Mouse (Mus musculus) intestine, embryonic 15.5 days (tissue): ENCODE data around the gene Rnd2. TPM values are rescaled to one million over a fixed set of nuclear protein-coding genes. Genes with fewer than 3 reads are reported as not detected.

Experiments used
- ATAC-seq: fragments of 200-750 bp; cut with Nextera tagmentation; 2 replicates; pipeline ENCODE4 v1.8.0; 2017; ENCODE audit warnings: moderate TSS enrichment, moderate library complexity
- H3K27ac ChIP-seq: fragments of 300-500 bp; sonication (generic); 2 replicates; pipeline ENCODE4 v1.5.1; 2015; ENCODE audit warnings: mild to moderate bottlenecking, inconsistent platforms
- H3K27me3 ChIP-seq: fragments of 300-500 bp; sonication (generic); replicated peaks from 2 replicates; pipeline ENCODE4 v1.6.1; 2015; ENCODE audit warnings: inconsistent platforms
- H3K36me3 ChIP-seq: fragments of 300-500 bp; sonication (generic); 2 replicates; pipeline ENCODE4 v1.6.1; 2015; ENCODE audit warnings: inconsistent platforms
- H3K4me1 ChIP-seq: fragments of 300-500 bp; sonication (generic); replicated peaks from 2 replicates; pipeline ENCODE4 v1.6.1; 2015; ENCODE audit warnings: inconsistent platforms
- H3K4me2 ChIP-seq: fragments of 300-500 bp; sonication (generic); replicated peaks from 2 replicates; pipeline ENCODE4 v1.6.1; 2015; ENCODE audit warnings: mild to moderate bottlenecking, inconsistent platforms
- H3K4me3 ChIP-seq: fragments of 300-500 bp; sonication (generic); replicated peaks from 2 replicates; pipeline ENCODE4 v1.5.1; 2015; ENCODE audit warnings: inconsistent platforms
- H3K9ac ChIP-seq: fragments of 300-500 bp; sonication (generic); 2 replicates; pipeline ENCODE4 v1.6.1; 2015; ENCODE audit warnings: inconsistent platforms
- H3K9me3 ChIP-seq: fragments of 300-500 bp; sonication (generic); 2 replicates; pipeline ENCODE4 v1.6.1; 2016; ENCODE audit warnings: inconsistent platforms
- WGBS: fragments of 180-500 bp; shearing (Covaris S2); methylation state at CpG from one replicate; pipeline ENCODE4 v1.1.7; 2015; 5-methylcytosine and 5-hydroxymethylcytosine counted together
- polyA plus RNA-seq: library from polyadenylated mRNA; unstranded; fragments of >200 nt; fragmentation: Nextera tagmentation; extraction: Ambion mirVana; gene quantifications from 2 replicates; pipeline ENCODE4 v1.2.1, GENCODE M21; 2015

Gene Rnd2
- polyA plus RNA-seq, 1 experiment from 2014 or later = 23.7 TPM

DNA sequence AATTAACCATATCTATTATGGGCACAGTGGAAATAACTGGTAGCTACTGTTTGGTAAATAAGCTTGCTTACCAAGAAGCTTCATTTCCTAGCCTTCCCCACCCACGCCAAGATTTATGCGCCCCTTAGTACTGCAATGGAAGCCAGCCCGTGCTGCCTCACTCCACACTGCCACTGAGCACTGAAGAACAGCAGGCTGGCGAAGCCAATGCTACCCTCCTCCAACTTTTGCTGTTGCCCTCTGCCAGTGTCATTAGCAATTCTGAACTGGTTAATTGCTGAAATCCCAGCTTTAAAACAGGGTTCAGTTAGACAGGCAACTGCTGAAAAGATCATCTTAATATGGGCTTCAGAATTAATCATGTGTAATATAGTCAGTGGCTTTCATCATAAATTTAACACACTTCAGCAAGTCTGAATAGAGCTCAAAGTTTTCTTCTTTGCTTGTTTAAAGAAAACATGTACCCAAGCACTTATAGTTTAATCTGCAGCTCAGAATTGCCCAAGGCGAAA is 41.5 kb downstream of the Rnd2 start:
- no peak for ATAC-seq
- Histone ChIP-seq H3K4me2 (no peak overlapping the region), H3K36me3 (peaks cover 9% of the 10 kb centered on the region), H3K9me3 (no peaks in the 10 kb centered on the region), H3K27ac (no peak overlapping the region), H3K9ac (no peak overlapping the region), H3K4me1 (no peaks in the 10 kb centered on the region), H3K4me3 (no peak overlapping the region), H3K27me3 (no peaks in the 10 kb centered on the region)
- 90% methylated on average over 5 of the region's 5 CpGs for WGBS

DNA sequence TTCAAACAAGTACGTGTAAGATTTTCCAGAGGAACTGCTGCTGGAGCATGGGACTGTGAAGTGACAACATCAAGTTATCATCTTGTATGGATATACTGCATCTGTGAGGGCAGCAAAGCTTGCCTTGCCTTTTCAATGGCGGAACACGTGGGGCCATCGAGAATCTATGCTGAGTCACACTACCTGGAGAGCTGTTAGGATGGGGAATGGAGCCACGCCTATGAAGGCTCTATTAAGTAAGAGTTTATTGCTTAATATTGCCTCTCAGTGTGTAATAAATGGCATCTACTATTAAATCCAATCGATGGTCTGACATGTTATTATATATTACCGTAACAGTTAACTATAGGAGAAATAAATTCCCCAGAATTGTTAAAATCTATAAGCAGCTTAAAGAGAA is 42.3 kb downstream of the Rnd2 start:
- H3K4me1 ChIP-seq = no peaks in the 10 kb centered on the region
- peak; percentile 51; the same call in 1 of the 2 replicates for ATAC-seq
- H3K9ac ChIP-seq = no peak overlapping the region

GRCm38 (mm10) chr11:101518937-101519336 is 54.1 kb downstream of the Rnd2 start:
- Histone ChIP-seq H3K4me2 (no peak overlapping the region), H3K9ac (no peak overlapping the region), H3K27ac (no peak overlapping the region), H3K27me3 (no peaks in the 10 kb centered on the region), H3K4me1 (no peaks in the 10 kb centered on the region), H3K36me3 (peaks cover 6% of the 10 kb centered on the region; the same call in 1 of the 2 replicates), H3K9me3 (no peaks in the 10 kb centered on the region), H3K4me3 (no peak overlapping the region)
- no peak for ATAC-seq
- 79% methylated on average over 5 of the region's 5 CpGs for WGBS

More for the DNA sequence above, 42.3 kb downstream of the Rnd2 start:
- Histone ChIP-seq H3K27ac (no peak overlapping the region), H3K36me3 (peaks cover 9% of the 10 kb centered on the region), H3K4me3 (no peak overlapping the region), H3K4me2 (no peak overlapping the region), H3K9me3 (no peaks in the 10 kb centered on the region), H3K27me3 (no peaks in the 10 kb centered on the region)
- 81% methylated on average over 7 of the region's 7 CpGs for WGBS

DNA sequence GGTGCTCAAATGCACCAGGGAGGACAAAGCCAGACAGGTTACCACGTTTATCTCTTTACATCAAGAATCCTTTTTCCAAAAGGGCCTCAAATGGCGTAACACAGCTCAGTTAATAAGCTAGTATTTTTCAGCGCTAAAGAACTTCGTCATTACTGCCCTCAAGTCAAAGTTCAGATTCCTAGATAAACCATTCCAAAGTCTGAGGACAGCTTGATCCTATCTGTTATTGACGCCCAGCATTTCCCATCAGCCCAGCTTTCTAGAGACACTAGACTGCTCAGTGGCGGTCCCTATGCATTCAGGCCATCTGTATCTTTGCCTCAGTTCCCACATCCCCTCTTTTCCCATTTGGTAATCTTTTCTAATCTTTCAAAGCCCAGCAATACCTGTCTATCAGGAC is 54.6 kb downstream of the Rnd2 start:
- Histone ChIP-seq H3K27me3 (no peaks in the 10 kb centered on the region), H3K4me1 (no peaks in the 10 kb centered on the region), H3K4me3 (no peak overlapping the region), H3K9ac (no peak overlapping the region), H3K27ac (no peak overlapping the region), H3K4me2 (no peak overlapping the region), H3K9me3 (no peaks in the 10 kb centered on the region), H3K36me3 (peaks cover 6% of the 10 kb centered on the region; the same call in 1 of the 2 replicates)
- WGBS = 77% methylated on average over 6 of the region's 6 CpGs
- ATAC-seq = no peak; the same call in 1 of the 2 replicates

Other genes with a start within 250 kb of the Rnd2 start
- gene Ezh1, start 238.5 kb upstream of the Rnd2 start, polyA plus RNA-seq = 16.0 and 16.3 TPM in 2 replicates
- gene Ramp2, start 219.0 kb upstream of the Rnd2 start, polyA plus RNA-seq = 98.5 and 114 TPM in 2 replicates
- 135 and 142 TPM in 2 replicates for gene Vps25, start 211.3 kb upstream of the Rnd2 start, polyA plus RNA-seq
- 12.3 and 12.7 TPM in 2 replicates for gene Wnk4, start 204.4 kb upstream of the Rnd2 start, polyA plus RNA-seq
- gene Cntd1, start 186.0 kb upstream of the Rnd2 start, polyA plus RNA-seq = 0.72 and 1.1 TPM in 2 replicates
- gene Coa3, start 185.9 kb upstream of the Rnd2 start, polyA plus RNA-seq = 250 and 261 TPM in 2 replicates
- 132 and 143 TPM in 2 replicates for gene Becn1, start 162.7 kb upstream of the Rnd2 start, polyA plus RNA-seq
- 137 and 147 TPM in 2 replicates for gene Psme3, start 148.8 kb upstream of the Rnd2 start, polyA plus RNA-seq
- gene Aoc2, start 139.9 kb upstream of the Rnd2 start, polyA plus RNA-seq = 1.2 and 1.3 TPM in 2 replicates
- 2.1 and 2.7 TPM in 2 replicates for gene Aoc3, start 134.4 kb upstream of the Rnd2 start, polyA plus RNA-seq
- 0.30 and 0.39 TPM in 2 replicates for gene G6pc, start 97.4 kb upstream of the Rnd2 start, polyA plus RNA-seq
- gene Aarsd1, start 47.4 kb upstream of the Rnd2 start, polyA plus RNA-seq = 60.1 and 63.3 TPM in 2 replicates
- 7.3 and 10.6 TPM in 2 replicates for gene Gm27029, start 40.2 kb upstream of the Rnd2 start, polyA plus RNA-seq
- 16.9 and 17.3 TPM in 2 replicates for gene Rundc1, start 39.9 kb upstream of the Rnd2 start, polyA plus RNA-seq
- 11.7 TPM in 2 replicates for gene Ptges3l, start 39.7 kb upstream of the Rnd2 start, polyA plus RNA-seq
- 322 and 353 TPM in 2 replicates for gene Rpl27, start 22.7 kb upstream of the Rnd2 start, polyA plus RNA-seq
- 23.9 and 24.5 TPM in 2 replicates for gene Ifi35, start 16.6 kb upstream of the Rnd2 start, polyA plus RNA-seq
- gene Vat1, start 1.2 kb downstream of the Rnd2 start, polyA plus RNA-seq = 69.7 and 70.0 TPM in 2 replicates
- 8.4 and 10.2 TPM in 2 replicates for gene Brca1, start 87.0 kb downstream of the Rnd2 start, polyA plus RNA-seq
- 57.0 and 61.2 TPM in 2 replicates for gene Nbr1, start 87.2 kb downstream of the Rnd2 start, polyA plus RNA-seq
- 21.6 and 22.0 TPM in 2 replicates for gene Tmem106a, start 117.2 kb downstream of the Rnd2 start, polyA plus RNA-seq
- not detected in 2 replicates for gene Gm11634, start 134.3 kb downstream of the Rnd2 start, polyA plus RNA-seq
- 34.5 and 35.8 TPM in 2 replicates for gene Rdm1, start 162.2 kb downstream of the Rnd2 start, polyA plus RNA-seq
- gene Arl4d, start 200.5 kb downstream of the Rnd2 start, polyA plus RNA-seq = 7.6 and 7.8 TPM in 2 replicates